Mouse (Mus musculus) liver, embryonic 11.5 days (tissue): ENCODE results near the gene Oas3. TPM values are rescaled to one million over a fixed set of nuclear protein-coding genes. Genes with fewer than 3 reads are reported as not detected.
"Not testable (repeated sequence)": the region's sequence is repeated elsewhere in the genome, so short reads cannot be mapped to it uniquely, and the experiment has no call there.

Source experiments
- ATAC-seq: fragments of 200-750 bp; cut with Nextera tagmentation; replicated peaks from 2 replicates; pipeline ENCODE4 v1.8.0; 2017; ENCODE audit warnings: moderate number of reproducible peaks, mild to moderate bottlenecking, moderate TSS enrichment, moderate library complexity; ENCODE audit not compliant: low FRiP score
- DNase-seq: peaks from one replicate; pipeline ENCODE4 v3.0.0-alpha.2; 2017; ENCODE audit warnings: low spot score
- H3K27ac ChIP-seq: fragments of 300-500 bp; sonication (generic); 2 replicates; pipeline ENCODE4 v1.5.1; 2014; ENCODE audit warnings: mild to moderate bottlenecking, low read depth, low read length, control low read depth
- H3K27me3 ChIP-seq: fragments of 300-500 bp; sonication (generic); replicated peaks from 2 replicates; pipeline ENCODE4 v1.6.1; 2014; ENCODE audit warnings: low read length, mixed read lengths; ENCODE audit not compliant: control insufficient read depth, insufficient read depth
- H3K36me3 ChIP-seq: fragments of 300-500 bp; sonication (generic); 2 replicates; pipeline ENCODE4 v1.6.1; 2014; ENCODE audit warnings: mild to moderate bottlenecking, low read length, moderate library complexity, mixed read lengths; ENCODE audit not compliant: control insufficient read depth, insufficient read depth
- H3K4me1 ChIP-seq: fragments of 300-500 bp; sonication (generic); replicated peaks from 2 replicates; pipeline ENCODE4 v1.6.1; 2014; ENCODE audit warnings: low read length, mixed read lengths; ENCODE audit not compliant: control insufficient read depth, insufficient read depth
- H3K4me2 ChIP-seq: fragments of 300-500 bp; sonication (generic); 2 replicates; pipeline ENCODE4 v1.6.1; 2014; ENCODE audit warnings: mild to moderate bottlenecking, control low read depth, moderate library complexity
- H3K4me3 ChIP-seq: fragments of 300-500 bp; sonication (generic); 2 replicates; pipeline ENCODE4 v1.5.1; 2014; ENCODE audit warnings: low read depth, low read length, control low read depth
- H3K9ac ChIP-seq: fragments of 300-500 bp; sonication (generic); 2 replicates; pipeline ENCODE4 v1.6.1; 2014; ENCODE audit warnings: low read depth, low read length, control low read depth
- H3K9me3 ChIP-seq: fragments of 300-500 bp; sonication (generic); 2 replicates; pipeline ENCODE4 v1.6.1; 2016; ENCODE audit warnings: low read length, inconsistent platforms, mixed read lengths; ENCODE audit not compliant: control insufficient read depth
- WGBS: fragments of 180-500 bp; shearing (Covaris S2); extraction: QIAGEN DNeasy Blood & Tissue Kit; methylation state at CpG from one replicate; pipeline ENCODE4 v1.1.7; 2014; 5-methylcytosine and 5-hydroxymethylcytosine counted together
- polyA plus RNA-seq: library from polyadenylated mRNA; unstranded; fragments of >200 nt; fragmentation: Nextera tagmentation; extraction: Ambion mirVana; gene quantifications from 2 replicates; pipeline ENCODE4 v1.2.1, GENCODE M21; 2014

Oas3 gene
- polyA plus RNA-seq: 0.04 and 0.08 TPM in 2 replicates

DNA sequence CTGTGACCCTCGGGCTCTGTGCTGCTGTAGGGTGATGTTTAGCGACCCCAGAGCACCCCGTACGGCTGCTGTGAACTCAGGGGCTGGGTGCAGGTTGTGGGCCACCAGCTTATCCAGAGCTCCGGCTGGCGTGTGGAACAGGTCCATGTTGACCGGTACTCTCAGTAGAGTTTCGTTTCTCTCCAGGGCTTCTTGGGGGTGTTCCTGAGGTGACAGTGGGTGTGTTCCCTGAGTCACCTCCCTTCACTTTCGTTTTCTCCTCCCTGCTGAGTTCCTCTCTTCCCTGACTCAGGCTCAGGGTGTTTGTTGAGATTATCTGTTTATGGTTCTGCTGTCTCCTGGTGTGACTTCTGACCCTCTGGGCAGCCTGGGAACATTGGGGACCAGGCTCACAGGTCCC, at the start of gene Oas3:
TSS of gene Oas3 (minus strand) at position 184 of the 400 bp plus-strand sequence.
- H3K4me1 ChIP-seq: no peaks in the 10 kb centered on the region
- H3K36me3 ChIP-seq: no peaks in the 10 kb centered on the region
- ATAC-seq (no peak), DNase-seq (no peak)
- H3K4me3 ChIP-seq: no peak within 1 kb of the TSS
- 70% methylated on average over 9 of the region's 9 CpGs for WGBS
- H3K27me3 ChIP-seq: no peaks in the 10 kb centered on the region
- H3K4me2 ChIP-seq: no peak within 1 kb of the TSS
- H3K9me3 ChIP-seq: no peaks in the 10 kb centered on the region
- H3K9ac ChIP-seq: no peak within 1 kb of the TSS
- no peak within 1 kb of the TSS for H3K27ac ChIP-seq

DNA sequence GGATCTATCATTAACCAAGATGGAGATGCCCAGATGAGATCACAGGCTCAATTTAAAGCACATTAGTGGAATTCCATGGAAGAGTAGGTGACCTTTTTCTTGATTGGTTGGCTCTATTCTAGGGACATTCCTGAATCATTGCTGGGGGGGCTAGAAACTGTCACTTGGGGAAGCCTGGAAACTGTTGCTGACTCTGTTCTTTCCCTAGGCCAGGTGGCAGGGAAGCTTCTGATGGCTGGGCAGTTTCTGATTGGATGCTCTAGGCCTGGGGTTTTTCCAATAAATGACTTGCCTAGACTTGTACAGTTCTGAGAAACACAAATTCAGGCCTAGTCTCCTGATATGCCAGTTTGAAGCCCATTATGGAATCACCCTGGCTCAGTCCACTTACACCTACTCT, 41.5 kb upstream of the Oas3 start:
- DNase-seq (no peak), ATAC-seq (no peak)
- Histone ChIP-seq H3K4me1 (no peaks in the 10 kb centered on the region), H3K9me3 (no peaks in the 10 kb centered on the region), H3K4me3 (no peak overlapping the region), H3K27ac (no peak overlapping the region), H3K27me3 (no peaks in the 10 kb centered on the region), H3K36me3 (no peaks in the 10 kb centered on the region), H3K9ac (no peak overlapping the region), H3K4me2 (no peak overlapping the region)

DNA sequence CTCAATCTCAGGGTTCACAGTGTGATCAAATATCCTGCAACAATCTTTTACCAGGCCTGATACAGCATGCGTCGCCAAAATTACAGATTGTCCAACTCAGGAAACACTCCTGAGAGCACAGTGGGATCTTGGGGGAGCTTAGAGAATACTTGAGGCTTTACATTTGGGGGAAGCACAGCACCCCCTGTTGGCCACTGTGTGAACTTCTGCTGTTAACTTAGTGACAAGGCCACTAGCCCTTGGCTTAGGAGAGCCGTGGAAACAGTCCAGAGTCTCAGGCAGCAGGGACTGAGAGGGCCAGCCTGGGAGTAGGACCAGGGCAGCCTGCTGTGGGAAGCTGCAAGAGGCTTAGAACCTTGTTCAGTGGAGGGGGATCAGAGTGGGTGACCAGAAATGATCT, 38.5 kb upstream of the Oas3 start:
- no peaks in the 10 kb centered on the region for H3K9me3 ChIP-seq
- WGBS: 67% methylated on average over 3 of the region's 3 CpGs
- H3K9ac ChIP-seq: no peak overlapping the region
- no peak overlapping the region for H3K4me2 ChIP-seq
- H3K27me3 ChIP-seq: no peaks in the 10 kb centered on the region
- no peaks in the 10 kb centered on the region for H3K4me1 ChIP-seq
- no peaks in the 10 kb centered on the region for H3K36me3 ChIP-seq
- no peak overlapping the region for H3K27ac ChIP-seq
- no peak for ATAC-seq
- no peak for DNase-seq
- H3K4me3 ChIP-seq: no peak overlapping the region

DNA sequence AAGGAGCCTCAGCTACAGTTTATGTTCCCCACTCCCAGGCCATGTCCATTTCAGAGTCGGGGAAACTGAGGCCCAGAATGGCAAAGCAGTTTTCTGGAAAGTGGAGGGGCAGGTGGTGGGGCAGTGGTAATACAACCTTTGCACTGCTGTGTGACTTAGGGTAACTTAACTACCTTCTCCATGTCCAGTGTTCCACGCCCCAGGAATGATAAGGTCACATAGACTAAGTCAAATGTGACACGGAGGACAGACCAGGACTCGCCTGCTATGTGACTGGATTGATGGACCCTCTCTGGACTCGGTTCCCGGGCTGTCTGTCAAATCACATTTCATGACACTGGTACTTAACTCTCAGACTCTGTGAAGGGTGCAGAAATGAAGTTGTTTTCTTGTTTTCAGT, 35.6 kb upstream of the Oas3 start:
- DNase-seq (no peak), ATAC-seq (no peak)
- peak overlapping the region; percentile 64 for H3K9ac ChIP-seq
- H3K4me2 ChIP-seq: peak overlapping the region; percentile 68
- no peaks in the 10 kb centered on the region for H3K9me3 ChIP-seq
- no peak overlapping the region for H3K27ac ChIP-seq
- H3K36me3 ChIP-seq: no peaks in the 10 kb centered on the region
- no peaks in the 10 kb centered on the region for H3K4me1 ChIP-seq
- H3K4me3 ChIP-seq: peak overlapping the region; percentile 56
- whole genome bisulfite sequencing: 65% methylated on average over 6 of the region's 6 CpGs
- no peaks in the 10 kb centered on the region for H3K27me3 ChIP-seq

DNA sequence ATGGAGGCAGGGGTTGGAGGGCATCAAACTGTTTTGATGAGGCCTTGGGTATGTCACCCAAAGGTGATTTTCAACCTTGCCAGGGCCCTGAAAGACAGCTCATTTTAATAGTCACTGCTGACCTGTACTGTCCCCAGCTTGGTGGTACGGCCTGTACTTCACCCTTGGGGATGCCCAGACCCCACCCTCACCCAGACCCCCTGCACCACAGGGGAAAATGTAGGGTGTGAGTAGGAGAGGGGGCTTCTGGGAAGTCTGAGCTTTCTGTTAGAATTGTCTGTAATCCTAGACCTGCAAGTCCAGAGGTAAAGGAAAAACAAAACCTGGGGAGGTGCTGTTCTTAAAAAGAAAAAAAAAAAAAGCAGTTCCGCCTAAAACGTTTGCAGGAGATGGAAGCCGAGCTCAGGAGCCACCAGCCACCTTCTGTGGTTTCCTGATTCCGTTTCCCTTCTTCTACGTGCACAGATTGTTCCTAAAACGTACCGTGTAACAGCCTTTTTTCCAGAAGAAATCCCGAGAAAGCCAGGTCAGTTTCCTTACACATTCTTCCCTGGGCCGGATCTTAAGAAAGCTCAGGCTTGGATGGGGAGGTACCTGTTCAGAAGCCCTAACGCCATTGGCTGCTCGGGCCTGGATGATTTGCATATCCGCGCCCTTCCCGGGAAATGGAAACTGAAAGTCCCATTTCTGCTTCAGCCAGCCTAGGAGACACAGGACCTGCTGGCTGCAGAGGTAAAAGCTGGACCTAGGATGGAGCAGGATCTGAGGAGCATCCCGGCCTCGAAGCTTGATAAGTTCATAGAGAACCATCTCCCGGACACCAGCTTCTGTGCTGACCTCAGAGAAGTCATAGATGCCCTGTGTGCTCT, 34.7 kb upstream of the Oas3 start, which contains the start of gene Oas1c:
TSS of gene Oas1c (minus strand) at position 564 of the 869 bp plus-strand sequence.
- DNase-seq (peak; percentile 60), ATAC-seq (peak; percentile 77)
- Histone ChIP-seq H3K4me3 (peak within 1 kb of the TSS; percentile 56), H3K4me2 (peak within 1 kb of the TSS; percentile 68), H3K36me3 (no peaks in the 10 kb centered on the region), H3K9ac (peak within 1 kb of the TSS; percentile 64), H3K9me3 (no peaks in the 10 kb centered on the region), H3K27ac (no peak within 1 kb of the TSS), H3K27me3 (no peaks in the 10 kb centered on the region), H3K4me1 (no peaks in the 10 kb centered on the region)
- 7% methylated on average over 18 of the region's 18 CpGs for WGBS

DNA sequence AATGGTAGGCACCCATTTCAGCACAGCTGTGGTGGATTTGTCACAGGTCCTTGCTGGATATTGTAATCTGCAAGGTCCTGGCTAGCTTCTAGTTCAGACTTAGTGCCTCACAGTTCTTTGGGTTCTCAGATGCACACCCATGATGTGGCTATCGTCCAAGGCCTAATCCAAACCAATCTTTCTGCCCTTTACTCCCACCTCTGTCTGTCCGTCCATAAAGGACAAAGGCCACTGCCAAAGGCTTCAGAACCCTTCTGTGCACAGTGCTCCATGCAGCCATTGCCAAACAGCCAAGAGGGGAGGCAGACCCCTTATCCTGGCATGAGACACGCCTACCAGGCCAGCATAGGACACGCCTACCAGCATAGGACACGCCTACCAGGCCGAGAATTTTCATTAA, 31.7 kb upstream of the Oas3 start:
- no peak overlapping the region for H3K4me3 ChIP-seq
- H3K27me3 ChIP-seq: no peaks in the 10 kb centered on the region
- ATAC-seq (no peak), DNase-seq (no peak)
- no peaks in the 10 kb centered on the region for H3K4me1 ChIP-seq
- no peak overlapping the region for H3K27ac ChIP-seq
- no peaks in the 10 kb centered on the region for H3K36me3 ChIP-seq
- WGBS: 34% methylated on average over 6 of the region's 6 CpGs
- no peaks in the 10 kb centered on the region for H3K9me3 ChIP-seq
- no peak overlapping the region for H3K4me2 ChIP-seq
- H3K9ac ChIP-seq: no peak overlapping the region

DNA sequence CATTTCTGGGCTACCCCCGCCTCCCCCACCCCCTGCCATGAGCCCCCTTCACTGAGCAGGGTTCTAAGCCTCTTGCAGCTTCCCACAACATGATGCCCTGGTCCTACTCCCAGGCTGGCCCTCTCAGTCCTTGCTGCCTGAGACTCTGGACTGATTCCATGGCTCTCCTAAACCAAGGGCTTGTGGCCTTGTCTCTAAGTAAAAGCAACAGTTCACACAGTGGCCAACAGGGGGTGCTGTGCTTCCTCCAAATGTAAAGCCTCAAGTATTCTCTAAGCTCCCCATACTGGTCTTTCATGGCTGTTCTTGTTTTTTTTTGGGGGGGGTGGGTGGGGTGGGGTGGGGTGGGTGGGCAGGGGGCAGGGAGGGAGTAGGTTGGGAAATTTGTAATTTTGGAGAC, 29.0 kb upstream of the Oas3 start:
- no peak overlapping the region for H3K9ac ChIP-seq
- H3K27me3 ChIP-seq: no peaks in the 10 kb centered on the region
- H3K9me3 ChIP-seq: no peaks in the 10 kb centered on the region
- WGBS: 100% methylated on average over 1 of the region's 1 CpGs
- H3K27ac ChIP-seq: no peak overlapping the region
- H3K4me3 ChIP-seq: no peak overlapping the region
- ATAC-seq (no peak), DNase-seq (no peak)
- H3K4me2 ChIP-seq: no peak overlapping the region
- H3K4me1 ChIP-seq: no peaks in the 10 kb centered on the region
- no peaks in the 10 kb centered on the region for H3K36me3 ChIP-seq

DNA sequence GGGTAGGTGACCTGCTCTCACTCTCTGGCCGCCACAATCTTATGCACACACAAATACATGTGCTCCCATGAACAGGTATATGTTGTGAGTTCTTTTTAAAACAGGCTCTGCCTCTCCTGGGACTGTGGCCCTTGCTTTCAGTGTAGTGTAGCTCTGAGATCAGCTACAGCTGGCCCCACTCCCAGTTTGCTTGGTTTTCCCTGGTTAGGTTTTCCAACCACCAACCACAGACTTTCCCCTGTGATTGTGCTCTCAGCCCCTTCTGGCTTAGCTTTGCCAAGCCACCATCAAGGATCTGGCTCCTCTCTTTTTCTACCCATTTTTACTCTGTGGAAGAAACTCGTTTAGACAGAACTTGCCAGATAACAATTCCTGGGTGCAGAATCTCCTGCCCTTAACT, 26.1 kb upstream of the Oas3 start:
- 51% methylated on average over 2 of the region's 2 CpGs for WGBS
- Histone ChIP-seq H3K9ac (no peak overlapping the region), H3K4me2 (no peak overlapping the region), H3K4me1 (no peaks in the 10 kb centered on the region), H3K36me3 (no peaks in the 10 kb centered on the region), H3K27ac (no peak overlapping the region), H3K27me3 (no peaks in the 10 kb centered on the region), H3K4me3 (no peak overlapping the region), H3K9me3 (no peaks in the 10 kb centered on the region)
- DNase-seq (no peak), ATAC-seq (no peak)

DNA sequence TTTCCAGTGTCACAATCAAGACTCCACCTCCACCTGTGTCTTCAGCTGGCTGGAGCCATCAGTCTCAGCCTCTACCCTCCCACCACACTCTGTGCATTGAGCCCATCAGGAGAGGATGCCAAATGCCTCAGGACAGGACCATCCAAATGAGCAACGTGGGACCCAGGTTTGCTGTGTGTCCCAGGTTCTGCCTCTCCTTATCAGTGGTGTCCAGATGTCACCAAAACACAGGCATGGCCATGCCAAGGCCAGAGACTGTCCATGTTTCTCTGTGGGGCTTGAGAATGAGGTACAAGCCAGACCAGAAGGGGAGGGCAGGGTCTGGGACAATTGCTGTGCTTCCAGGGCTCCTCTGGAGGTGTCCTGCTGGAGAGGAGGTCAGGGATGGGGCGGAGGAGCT, 21.5 kb upstream of the Oas3 start:
- H3K27ac ChIP-seq, H3K36me3 ChIP-seq, H3K4me1 ChIP-seq, DNase-seq, H3K4me3 ChIP-seq, H3K27me3 ChIP-seq, ATAC-seq, H3K9ac ChIP-seq, H3K9me3 ChIP-seq, H3K4me2 ChIP-seq: not testable (repeated sequence)
- WGBS: 19% methylated on average over 1 of the region's 2 CpGs
